Mouse (Mus musculus): ENCODE data around the gene Ninj2.

The Ninj2 gene

DNA sequence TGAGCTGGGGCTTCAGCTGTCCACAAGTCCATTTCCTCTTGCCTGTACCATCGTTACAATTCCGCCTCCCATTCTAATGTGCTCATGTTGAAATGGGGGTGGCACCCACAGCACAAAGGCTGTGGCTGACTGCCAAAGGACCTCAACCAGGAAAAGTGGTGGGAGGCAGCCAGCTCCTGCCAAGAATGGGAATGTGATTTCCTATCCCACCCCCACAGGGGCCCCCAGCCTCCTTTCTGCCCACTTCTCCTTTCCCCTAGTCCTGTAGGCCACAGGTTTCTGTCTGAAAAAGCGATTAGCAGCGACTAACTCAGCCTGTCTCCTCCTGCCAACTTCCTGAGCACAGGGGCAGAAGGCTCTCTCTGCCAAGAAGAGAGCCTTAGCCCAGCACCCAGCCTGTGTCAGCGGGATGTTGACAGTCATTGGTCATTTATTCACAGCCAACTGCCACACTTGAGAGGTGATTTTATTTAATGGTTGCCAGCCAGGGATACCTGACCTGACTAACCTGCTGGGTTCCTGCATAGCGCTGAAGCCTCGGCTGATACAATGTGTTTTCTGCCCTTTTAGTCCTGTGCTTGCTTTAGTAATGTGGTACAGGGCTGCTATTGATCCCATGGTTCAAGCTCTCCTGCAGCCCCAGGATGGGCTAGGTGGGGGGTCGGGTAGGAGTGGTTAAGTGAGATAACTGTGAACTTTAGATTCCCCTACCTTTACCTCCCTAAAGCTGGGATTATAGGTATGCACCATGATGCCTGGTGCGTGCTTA lies 66.2 kb downstream of the Ninj2 start:
- TF ChIP-seq CTCF (conservative IDR thresholded peaks at IDR 0.05; ENCODE audit: low read length) (no peak), POU5F1 (IDR thresholded peaks at IDR 0.05; ENCODE audit: borderline replicate concordance, low read length) (no peak), NANOG (IDR thresholded peaks at IDR 0.05; ENCODE audit: borderline replicate concordance, low read length) (no peak)
- H3K9me3 ChIP-seq (ENCODE audit: low read length): no peaks in the 10 kb centered on the region
- 0 out of 2 replicates have a peak, but pooled peaks cover 2% of the 10 kb centered on the region for H3K4me1 ChIP-seq (replicated peaks; ENCODE audit: low read depth, low read length)
- no peaks in the 10 kb centered on the region for H3K27me3 ChIP-seq (ENCODE audit: insufficient read depth, low read length)
- H3K36me3 ChIP-seq (ENCODE audit: insufficient read depth, low read length): no peaks in the 10 kb centered on the region
- no peak overlapping the region for H3K4me3 ChIP-seq (replicated peaks; ENCODE audit: low read length)

- no peaks in the 10 kb centered on the region for H3K27me3 ChIP-seq (ENCODE audit: insufficient read depth, low read length)
- peaks cover 7% of the 10 kb centered on the region for H3K4me1 ChIP-seq (replicated peaks; ENCODE audit: low read depth, low read length)
- no peak overlapping the region for H3K4me3 ChIP-seq (replicated peaks; ENCODE audit: low read length)
- no peaks in the 10 kb centered on the region for H3K36me3 ChIP-seq (ENCODE audit: insufficient read depth, low read length)
- TF ChIP-seq NANOG (IDR thresholded peaks at IDR 0.05; ENCODE audit: borderline replicate concordance, low read length): no peak
- TF ChIP-seq CTCF (conservative IDR thresholded peaks at IDR 0.05; ENCODE audit: low read length): no peak
- TF ChIP-seq POU5F1 (IDR thresholded peaks at IDR 0.05; ENCODE audit: borderline replicate concordance, low read length): no peak
- H3K9me3 ChIP-seq (ENCODE audit: low read length): no peaks in the 10 kb centered on the region
These were observed 69.8 kb downstream of the Ninj2 start for GRCm38 (mm10) chr6:120162928-120163327.

GRCm38 (mm10) chr6:120164765-120165164 lies 71.6 kb downstream of the Ninj2 start:
- H3K4me3 ChIP-seq (replicated peaks; ENCODE audit: low read length): no peak overlapping the region
- TF ChIP-seq NANOG (IDR thresholded peaks at IDR 0.05; ENCODE audit: borderline replicate concordance, low read length): no peak
- TF ChIP-seq POU5F1 (IDR thresholded peaks at IDR 0.05; ENCODE audit: borderline replicate concordance, low read length): no peak
- TF ChIP-seq CTCF (conservative IDR thresholded peaks at IDR 0.05; ENCODE audit: low read length): no peak
- H3K27me3 ChIP-seq (ENCODE audit: insufficient read depth, low read length): no peaks in the 10 kb centered on the region
- peaks cover 7% of the 10 kb centered on the region for H3K4me1 ChIP-seq (replicated peaks; ENCODE audit: low read depth, low read length)
- H3K9me3 ChIP-seq (ENCODE audit: low read length): no peaks in the 10 kb centered on the region
- no peaks in the 10 kb centered on the region for H3K36me3 ChIP-seq (ENCODE audit: insufficient read depth, low read length)

DNA sequence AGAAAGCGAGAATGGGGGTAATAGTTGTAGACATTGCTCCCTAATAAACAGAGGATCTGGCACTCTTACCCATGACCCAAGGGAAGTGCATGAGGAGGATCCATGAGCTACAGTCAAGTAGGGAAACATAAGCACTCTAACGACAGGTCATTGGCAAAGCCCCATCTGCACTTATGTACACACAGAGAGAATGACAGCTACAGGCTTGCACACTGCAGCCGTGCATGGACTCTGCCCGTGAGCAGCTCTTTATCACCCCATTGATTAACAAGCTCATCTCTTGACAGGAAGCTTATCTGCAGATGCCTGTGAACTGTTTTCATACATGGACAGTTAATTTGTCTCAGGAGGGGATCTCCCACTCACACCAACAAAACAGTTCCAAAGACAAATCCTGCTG lies 74.4 kb downstream of the Ninj2 start:
- Histone ChIP-seq H3K4me3 (replicated peaks; ENCODE audit: low read length) (no peak overlapping the region), H3K36me3 (ENCODE audit: insufficient read depth, low read length) (no peaks in the 10 kb centered on the region), H3K27me3 (ENCODE audit: insufficient read depth, low read length) (peaks cover 9% of the 10 kb centered on the region; the same call in 1 of the 2 replicates), H3K9me3 (ENCODE audit: low read length) (no peaks in the 10 kb centered on the region), H3K4me1 (replicated peaks; ENCODE audit: low read depth, low read length) (peaks cover 19% of the 10 kb centered on the region)
- no peak for TF ChIP-seq CTCF (conservative IDR thresholded peaks at IDR 0.05; ENCODE audit: low read length)
- TF ChIP-seq NANOG (IDR thresholded peaks at IDR 0.05; ENCODE audit: borderline replicate concordance, low read length): no peak
- TF ChIP-seq POU5F1 (IDR thresholded peaks at IDR 0.05; ENCODE audit: borderline replicate concordance, low read length): no peak

DNA sequence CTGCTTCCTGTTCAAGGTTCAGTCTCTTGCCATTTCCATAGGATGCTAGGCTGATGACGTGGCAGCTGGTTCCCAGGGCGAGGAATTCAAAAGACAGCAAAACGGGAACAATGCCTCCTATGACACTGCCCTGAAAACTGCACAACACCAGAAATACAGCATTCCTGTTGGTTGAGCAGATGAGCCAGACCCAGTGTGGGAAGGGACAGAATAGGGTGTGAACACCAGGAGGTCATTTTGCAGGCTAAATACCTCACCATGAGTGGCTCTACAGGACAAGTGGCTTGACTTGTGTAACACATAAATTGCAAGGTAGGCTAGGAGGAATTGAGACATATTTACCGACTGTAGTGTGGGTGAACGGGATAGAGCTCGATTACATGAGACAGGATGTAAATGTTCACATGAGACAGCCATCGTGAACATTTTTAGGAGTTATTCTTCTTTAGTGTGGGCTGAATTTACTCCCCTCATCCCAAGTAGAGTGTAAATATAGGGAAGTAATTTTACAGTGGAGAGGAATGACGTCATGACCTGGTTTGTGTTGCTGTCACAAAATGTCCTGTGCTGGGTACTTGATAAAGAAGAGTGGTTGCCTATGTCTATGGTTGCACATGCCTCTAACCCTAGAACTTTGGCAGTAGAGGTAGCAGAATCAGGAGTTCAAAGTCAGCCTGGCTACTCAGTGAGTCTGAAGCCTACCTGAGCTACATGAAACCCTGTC lies 79.3 kb downstream of the Ninj2 start:
- Histone ChIP-seq H3K4me3 (replicated peaks; ENCODE audit: low read length) (no peak overlapping the region), H3K27me3 (ENCODE audit: insufficient read depth, low read length) (peaks cover 9% of the 10 kb centered on the region; the same call in 1 of the 2 replicates), H3K4me1 (replicated peaks; ENCODE audit: low read depth, low read length) (peaks cover 16% of the 10 kb centered on the region), H3K9me3 (ENCODE audit: low read length) (no peaks in the 10 kb centered on the region), H3K36me3 (ENCODE audit: insufficient read depth, low read length) (no peaks in the 10 kb centered on the region)
- TF ChIP-seq NANOG (IDR thresholded peaks at IDR 0.05; ENCODE audit: borderline replicate concordance, low read length): no peak
- no peak for TF ChIP-seq CTCF (conservative IDR thresholded peaks at IDR 0.05; ENCODE audit: low read length)
- TF ChIP-seq POU5F1 (IDR thresholded peaks at IDR 0.05; ENCODE audit: borderline replicate concordance, low read length): no peak

- Histone ChIP-seq H3K36me3 (ENCODE audit: insufficient read depth, low read length) (no peaks in the 10 kb centered on the region), H3K4me3 (replicated peaks; ENCODE audit: low read length) (no peak overlapping the region), H3K4me1 (replicated peaks; ENCODE audit: low read depth, low read length) (peaks cover 22% of the 10 kb centered on the region), H3K9me3 (ENCODE audit: low read length) (no peaks in the 10 kb centered on the region), H3K27me3 (ENCODE audit: insufficient read depth, low read length) (peaks cover 9% of the 10 kb centered on the region; the same call in 1 of the 2 replicates)
- TF ChIP-seq CTCF (conservative IDR thresholded peaks at IDR 0.05; ENCODE audit: low read length): no peak
- no peak for TF ChIP-seq NANOG (IDR thresholded peaks at IDR 0.05; ENCODE audit: borderline replicate concordance, low read length)
- TF ChIP-seq POU5F1 (IDR thresholded peaks at IDR 0.05; ENCODE audit: borderline replicate concordance, low read length): no peak
These were observed 81.0 kb downstream of the Ninj2 start for GRCm38 (mm10) chr6:120174028-120174601.

GRCm38 (mm10) chr6:120174602-120175115 lies 81.5 kb downstream of the Ninj2 start:
- H3K27me3 ChIP-seq (ENCODE audit: insufficient read depth, low read length): peaks cover 9% of the 10 kb centered on the region; the same call in 1 of the 2 replicates
- H3K36me3 ChIP-seq (ENCODE audit: insufficient read depth, low read length): no peaks in the 10 kb centered on the region
- no peak for TF ChIP-seq POU5F1 (IDR thresholded peaks at IDR 0.05; ENCODE audit: borderline replicate concordance, low read length)
- TF ChIP-seq NANOG (IDR thresholded peaks at IDR 0.05; ENCODE audit: borderline replicate concordance, low read length): no peak
- TF ChIP-seq CTCF (conservative IDR thresholded peaks at IDR 0.05; ENCODE audit: low read length): no peak
- H3K9me3 ChIP-seq (ENCODE audit: low read length): no peaks in the 10 kb centered on the region
- H3K4me3 ChIP-seq (replicated peaks; ENCODE audit: low read length): no peak overlapping the region
- peaks cover 22% of the 10 kb centered on the region for H3K4me1 ChIP-seq (replicated peaks; ENCODE audit: low read depth, low read length)

GRCm38 (mm10) chr6:120175650-120176049 lies 82.5 kb downstream of the Ninj2 start:
- H3K9me3 ChIP-seq (ENCODE audit: low read length): no peaks in the 10 kb centered on the region
- H3K27me3 ChIP-seq (ENCODE audit: insufficient read depth, low read length): peaks cover 5% of the 10 kb centered on the region; the same call in 1 of the 2 replicates
- no peak for TF ChIP-seq CTCF (conservative IDR thresholded peaks at IDR 0.05; ENCODE audit: low read length)
- TF ChIP-seq NANOG (IDR thresholded peaks at IDR 0.05; ENCODE audit: borderline replicate concordance, low read length): no peak
- no peak for TF ChIP-seq POU5F1 (IDR thresholded peaks at IDR 0.05; ENCODE audit: borderline replicate concordance, low read length)
- peaks cover 28% of the 10 kb centered on the region for H3K4me1 ChIP-seq (replicated peaks; ENCODE audit: low read depth, low read length)
- no peaks in the 10 kb centered on the region for H3K36me3 ChIP-seq (ENCODE audit: insufficient read depth, low read length)
- no peak overlapping the region for H3K4me3 ChIP-seq (replicated peaks; ENCODE audit: low read length)

Measured in E14TG2a.4 (cell line).